Mouse (Mus musculus): Measurements from ENCODE around the gene Snx29. TPM values are rescaled to one million over a fixed set of nuclear protein-coding genes. Genes with fewer than 3 reads are reported as not detected.

The Snx29 gene
- total and polyA plus RNA-seq, 3 experiments, result 1.2 to 3.2 (median 3.1) TPM

DNA sequence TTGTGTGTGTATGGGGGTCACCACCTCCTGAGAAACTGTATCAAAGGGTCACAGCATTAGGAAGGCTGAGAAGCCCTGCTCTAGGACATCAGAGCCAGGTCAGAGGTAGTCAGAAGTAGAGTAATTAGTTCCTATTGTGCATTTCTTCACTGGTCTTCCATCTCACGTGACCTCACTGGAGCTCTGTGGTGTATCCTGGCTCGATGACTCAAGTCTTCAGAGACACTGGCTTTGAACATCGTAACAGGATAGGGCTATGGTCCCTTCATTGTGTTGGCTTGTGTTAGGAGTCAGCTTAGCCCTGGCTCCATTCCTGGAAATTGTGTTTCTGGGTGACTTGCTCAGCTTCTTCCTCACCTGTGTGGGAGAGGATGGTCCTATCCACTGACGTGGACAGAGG is 126.6 kb downstream of the Snx29 start:
- Histone ChIP-seq H3K9ac (ENCODE audit: insufficient read depth, low read depth) (no peak overlapping the region), H3K27me3 (replicated peaks) (no peaks in the 10 kb centered on the region), H3K4me2 (ENCODE audit: insufficient read depth, low read depth, poor library complexity, severe bottlenecking) (no peak overlapping the region), H3K9me3 (replicated peaks; ENCODE audit: low read length) (peaks cover 27% of the 10 kb centered on the region), H3K36me3 (replicated peaks in 1 of 2; ENCODE audit: control insufficient read depth in 1 of 2, insufficient read depth in 1 of 2, low read length in 1 of 2) (peaks cover 0 to 20% of the 10 kb centered on the region in 2 experiments), H3K4me3 (replicated peaks in 1 of 3; ENCODE audit: low read depth in 2 of 3, low read length in 2 of 3, poor library complexity in 1 of 3) (no peak overlapping the region), H3K79me2 (replicated peaks; ENCODE audit: control insufficient read depth, extremely low read depth, insufficient read depth, poor library complexity, severe bottlenecking) (no peaks in the 10 kb centered on the region), H3K4me1 (ENCODE audit: control insufficient read depth in 1 of 2, insufficient read depth in 2 of 2) (peaks cover 6 to 22% of the 10 kb centered on the region in 2 experiments), H3K27ac (ENCODE audit: insufficient read depth, low read depth) (no peak overlapping the region)
- in situ Hi-C loops (cut with MboI; ENCODE audit: low pct_ligation_motif_present, low pct_unique_long_range_greater_than_20kb, low sequenced_read_pairs), result loop anchor here (25.0 kb wide), 1 partner anchor 738 kb away; no protein-coding TSS in a partner anchor
- no peak for DNase-seq (ENCODE audit: extremely low read depth)
- TF ChIP-seq MAX (IDR thresholded peaks at IDR 0.05; ENCODE audit: low read length), result no peak
- dilution Hi-C loops (cut with MboI; ENCODE audit: extremely low pct_ligation_motif_present, extremely low pct_unique_long_range_greater_than_20kb, low sequenced_read_pairs), result no loop called here

DNA sequence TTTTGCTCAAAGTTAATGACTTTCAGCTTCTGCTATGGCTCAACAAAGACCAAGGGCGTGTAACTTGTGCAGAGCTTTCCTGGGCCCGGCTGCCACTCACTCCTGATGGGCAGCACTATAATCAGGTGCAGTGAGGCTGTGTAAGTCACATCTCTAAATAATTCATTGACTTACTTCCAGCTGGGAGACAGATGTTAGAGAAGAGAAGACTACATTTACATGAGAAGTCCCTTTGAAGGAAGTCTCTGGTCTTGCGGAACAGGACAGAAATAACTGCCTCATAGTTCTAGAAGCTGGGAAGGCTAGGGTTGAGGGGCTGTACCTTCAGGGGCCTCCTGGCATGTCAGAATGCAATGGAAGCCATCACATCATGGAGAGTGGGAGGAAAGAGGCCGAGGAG is 127.9 kb downstream of the Snx29 start:
- no peak overlapping the region for H3K4me2 ChIP-seq (ENCODE audit: insufficient read depth, low read depth, poor library complexity, severe bottlenecking)
- H3K9ac ChIP-seq (ENCODE audit: insufficient read depth, low read depth), result no peak overlapping the region
- no peak for DNase-seq (ENCODE audit: extremely low read depth)
- in situ Hi-C loops (cut with MboI; ENCODE audit: low pct_ligation_motif_present, low pct_unique_long_range_greater_than_20kb, low sequenced_read_pairs), result loop anchor here (25.0 kb wide), 1 partner anchor 462 kb away; the partner anchor contains the start of gene Cpped1
- H3K27me3 ChIP-seq (replicated peaks), result no peaks in the 10 kb centered on the region
- peaks cover 0 to 25% of the 10 kb centered on the region in 2 experiments for H3K36me3 ChIP-seq (replicated peaks in 1 of 2; ENCODE audit: control insufficient read depth in 1 of 2, insufficient read depth in 1 of 2, low read length in 1 of 2)
- no peak overlapping the region for H3K4me3 ChIP-seq (replicated peaks in 1 of 3; ENCODE audit: low read depth in 2 of 3, low read length in 2 of 3, poor library complexity in 1 of 3)
- peaks cover 7 to 21% of the 10 kb centered on the region in 2 experiments for H3K4me1 ChIP-seq (ENCODE audit: control insufficient read depth in 1 of 2, insufficient read depth in 2 of 2)
- no peak overlapping the region for H3K27ac ChIP-seq (ENCODE audit: insufficient read depth, low read depth)
- TF ChIP-seq ZMIZ1 (IDR thresholded peaks at IDR 0.05; ENCODE audit: low read depth, low read length) (no peak), BHLHE40 (IDR thresholded peaks at IDR 0.05; ENCODE audit: low read depth, low read length) (no peak), TCF12 (IDR thresholded peaks at IDR 0.05; ENCODE audit: low read depth, low read length) (no peak), POLR2A (IDR thresholded peaks at IDR 0.05; ENCODE audit: low read depth, low read length) (no peak), MXI1 (IDR thresholded peaks at IDR 0.05; ENCODE audit: low read depth, low read length) (no peak), USF2 (conservative IDR thresholded peaks at IDR 0.05; ENCODE audit: low read depth, low read length) (no peak), UBTF (IDR thresholded peaks at IDR 0.05; ENCODE audit: low read depth, low read length) (no peak), HCFC1 (IDR thresholded peaks at IDR 0.05; ENCODE audit: low read depth, low read length) (no peak), KAT2A (IDR thresholded peaks at IDR 0.05; ENCODE audit: insufficient replicate concordance, low read length) (no peak), ETS1 (conservative IDR thresholded peaks at IDR 0.05; ENCODE audit: low read depth, low read length) (no peak), ZKSCAN1 (IDR thresholded peaks at IDR 0.05; ENCODE audit: borderline replicate concordance, low read depth, low read length) (no peak), MEF2A (IDR thresholded peaks at IDR 0.05; ENCODE audit: borderline replicate concordance, low read depth, low read length) (no peak), IRF4 (IDR thresholded peaks at IDR 0.05; ENCODE audit: low read depth, low read length) (no peak), SIN3A (IDR thresholded peaks at IDR 0.05; ENCODE audit: low read length) (no peak), ZNF384 (IDR thresholded peaks at IDR 0.05; ENCODE audit: low read depth, low read length) (no peak), NELFE (IDR thresholded peaks at IDR 0.05; ENCODE audit: low read depth, low read length) (no peak), MAZ (IDR thresholded peaks at IDR 0.05; ENCODE audit: low read depth, low read length) (no peak), RAD21 (IDR thresholded peaks at IDR 0.05; ENCODE audit: low read depth, low read length) (no peak)
- dilution Hi-C loops (cut with MboI; ENCODE audit: extremely low pct_ligation_motif_present, extremely low pct_unique_long_range_greater_than_20kb, low sequenced_read_pairs), result no loop called here
- H3K79me2 ChIP-seq (replicated peaks; ENCODE audit: control insufficient read depth, extremely low read depth, insufficient read depth, poor library complexity, severe bottlenecking), result no peaks in the 10 kb centered on the region
- peaks cover 29% of the 10 kb centered on the region for H3K9me3 ChIP-seq (replicated peaks; ENCODE audit: low read length)

Data from CH12.LX (cell line).